Mouse (Mus musculus) hindbrain, embryonic 12.5 days (tissue): ENCODE measurements at regions not wholly inside any gene's neighbourhood (a gene's known extent, or its start where the extent isn't known, plus 50 kb on each side); places are given as distances from the start of the nearest gene placed in this dataset.

Experiments used
- ATAC-seq: fragments of 200-750 bp; cut with Nextera tagmentation; 2 replicates; pipeline ENCODE4 v1.8.0; 2017; ENCODE audit warnings: moderate TSS enrichment; ENCODE audit not compliant: low FRiP score
- H3K27ac ChIP-seq: fragments of 300-500 bp; sonication (generic); 2 replicates; pipeline ENCODE4 v1.5.1; 2016; ENCODE audit warnings: mild to moderate bottlenecking
- H3K27me3 ChIP-seq: fragments of 300-500 bp; sonication (generic); 2 replicates; pipeline ENCODE4 v1.6.1; 2016; ENCODE audit warnings: mild to moderate bottlenecking
- H3K36me3 ChIP-seq: fragments of 300-500 bp; sonication (generic); 2 replicates; pipeline ENCODE4 v1.6.1; 2016; ENCODE audit warnings: mild to moderate bottlenecking
- H3K4me1 ChIP-seq: fragments of 300-500 bp; sonication (generic); 2 replicates; pipeline ENCODE4 v1.6.1; 2016
- H3K4me2 ChIP-seq: fragments of 300-500 bp; sonication (generic); replicated peaks from 2 replicates; pipeline ENCODE4 v1.6.1; 2016; ENCODE audit warnings: mild to moderate bottlenecking
- H3K4me3 ChIP-seq: fragments of 300-500 bp; sonication (generic); 2 replicates; pipeline ENCODE4 v1.5.1; 2016; ENCODE audit warnings: mild to moderate bottlenecking
- H3K9ac ChIP-seq: fragments of 300-500 bp; sonication (generic); 2 replicates; pipeline ENCODE4 v1.6.1; 2016; ENCODE audit warnings: mild to moderate bottlenecking, moderate library complexity
- H3K9me3 ChIP-seq: fragments of 300-500 bp; sonication (generic); replicated peaks from 2 replicates; pipeline ENCODE4 v1.6.1; 2016; ENCODE audit warnings: mild to moderate bottlenecking
- WGBS: fragments of 180-500 bp; shearing (Covaris S2); methylation state at CpG from one replicate; pipeline ENCODE4 v1.1.7; 2016; 5-methylcytosine and 5-hydroxymethylcytosine counted together

DNA sequence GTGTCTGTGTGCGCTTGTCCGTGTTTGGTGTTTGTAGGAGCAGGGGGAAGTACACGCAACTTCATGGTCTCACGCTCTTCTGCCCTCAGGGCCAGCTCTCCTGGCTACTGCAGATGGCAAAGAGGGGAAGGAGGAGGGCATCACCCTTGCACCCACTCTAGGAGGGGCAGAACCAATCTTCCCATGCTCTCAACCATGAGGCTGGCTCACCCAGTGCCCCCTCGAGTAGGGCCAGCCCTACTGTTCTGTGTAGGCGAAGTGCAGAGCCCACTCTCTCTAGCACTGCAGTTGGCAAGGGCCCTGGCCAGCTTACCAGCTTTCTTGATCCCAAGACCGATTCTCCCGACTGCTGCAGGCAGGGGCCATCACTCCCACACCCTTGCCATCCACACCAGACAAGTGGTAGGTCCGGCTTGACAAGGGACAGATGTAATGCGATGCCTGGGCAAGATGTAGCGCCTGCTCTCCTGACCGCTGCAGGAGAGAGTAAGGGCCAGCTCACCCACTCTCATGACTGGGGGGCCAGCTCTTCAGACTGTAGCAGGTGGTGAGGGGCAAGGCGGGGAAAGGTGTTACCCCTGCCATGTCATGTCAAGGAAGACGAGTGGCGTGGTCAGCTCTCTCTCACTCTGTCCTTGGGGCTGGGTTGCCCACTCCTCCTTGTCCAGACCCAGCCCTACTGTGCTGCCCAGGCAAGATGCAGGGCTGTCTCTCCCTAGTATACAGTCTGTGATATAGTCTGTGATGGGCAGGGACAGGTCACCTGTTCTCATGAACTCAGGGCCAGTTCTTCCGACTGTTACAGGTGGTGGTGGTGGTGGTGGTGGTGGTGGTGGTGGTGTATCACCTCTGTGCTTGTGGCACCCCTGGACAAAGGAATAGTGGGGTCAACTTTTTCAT is 100.5 kb upstream of the Meis2 start:
- peak; percentile 26; the same call in 1 of the 2 replicates for ATAC-seq
- H3K4me2 ChIP-seq: no peak overlapping the region
- no peaks in the 10 kb centered on the region for H3K4me1 ChIP-seq
- H3K27ac ChIP-seq: no peak overlapping the region
- no peak overlapping the region for H3K9ac ChIP-seq
- H3K27me3 ChIP-seq: no peaks in the 10 kb centered on the region; the same call in 1 of the 2 replicates
- 90% methylated on average over 16 of the region's 16 CpGs for WGBS
- no peaks in the 10 kb centered on the region for H3K9me3 ChIP-seq
- H3K4me3 ChIP-seq: no peak overlapping the region
- H3K36me3 ChIP-seq: no peaks in the 10 kb centered on the region
